Mouse (Mus musculus): ENCODE data around the gene Zbtb39. TPM values are rescaled to one million over a fixed set of nuclear protein-coding genes. Genes with fewer than 3 reads are reported as not detected.

Gene Zbtb39
- total RNA-seq, 2 experiments from 2014 or later = 6.6 to 7.2 TPM

- no peak for DNase-seq
- peak overlapping the region; percentile 49; the same call in 1 of the 2 replicates for H3K27ac ChIP-seq
- H3K4me3 ChIP-seq = peak overlapping the region; percentile 50
- no peak for TF ChIP-seq CTCF (IDR thresholded peaks at IDR 0.05)
- intact Hi-C loops (cut with DNase I) = no loop called here
Observed at GRCm38 (mm10) chr10:127721671-127722418, 17.5 kb upstream of the Zbtb39 start.

DNA sequence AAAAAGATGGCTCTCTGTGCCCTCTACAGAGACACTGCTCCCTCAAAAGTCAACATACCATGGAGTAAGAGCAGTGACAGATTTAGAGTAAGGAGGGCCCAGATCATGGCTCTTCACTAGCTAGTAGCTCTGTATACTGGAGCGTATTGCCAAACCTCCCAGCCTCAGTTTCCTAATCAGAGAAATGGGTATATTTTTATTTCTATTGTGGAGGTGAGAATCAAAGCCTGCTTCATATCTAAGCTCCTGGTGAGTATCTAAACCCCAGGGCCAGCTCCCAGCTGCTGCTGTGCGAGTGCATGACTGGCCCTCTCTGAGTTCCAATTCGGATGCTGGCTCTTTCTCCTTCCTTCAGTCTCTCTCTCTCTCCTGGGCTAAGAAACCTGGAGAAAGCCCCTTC, 15.2 kb upstream of the Zbtb39 start, which contains the start of gene Tac2:
Gene Tac2, plus strand, starts transcription at position 301 of the 400 bp plus-strand sequence.
- no peak for DNase-seq
- Histone ChIP-seq H3K27ac (no peak within 1 kb of the TSS), H3K4me3 (no peak within 1 kb of the TSS)
- intact Hi-C loops (cut with DNase I) = no loop called here
- TF ChIP-seq CTCF (IDR thresholded peaks at IDR 0.05) = no peak

DNA sequence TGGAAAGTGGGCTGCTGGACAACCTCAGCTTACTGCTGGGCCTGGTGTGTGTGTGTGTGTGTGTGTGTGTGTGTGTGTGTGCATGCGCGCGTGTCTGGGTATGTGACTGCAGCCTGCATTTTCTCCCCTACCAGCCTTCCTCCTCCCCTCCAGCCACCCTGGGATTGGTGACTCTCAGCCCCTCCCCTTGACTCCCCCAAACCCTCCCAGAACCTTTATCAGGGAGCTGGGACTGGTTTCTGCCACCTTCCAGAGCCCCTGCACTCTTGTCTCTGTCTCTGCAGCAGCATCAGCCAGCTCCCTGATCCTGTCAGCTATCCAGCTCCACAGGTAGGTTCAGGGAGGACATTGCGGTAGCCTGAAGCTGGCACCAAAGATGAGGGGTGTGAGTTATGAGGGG, 14.2 kb upstream of the Zbtb39 start:
- intact Hi-C loops (cut with DNase I) = no loop called here
- DNase-seq = no peak
- TF ChIP-seq CTCF (IDR thresholded peaks at IDR 0.05) = no peak
- no peak overlapping the region for H3K27ac ChIP-seq
- H3K4me3 ChIP-seq = no peak overlapping the region

GRCm38 (mm10) chr10:127728437-127728836, 10.9 kb upstream of the Zbtb39 start:
- H3K27ac ChIP-seq = no peak overlapping the region
- H3K4me3 ChIP-seq = no peak overlapping the region
- no peak for TF ChIP-seq CTCF (IDR thresholded peaks at IDR 0.05)
- no peak for DNase-seq
- intact Hi-C loops (cut with DNase I) = no loop called here

DNA sequence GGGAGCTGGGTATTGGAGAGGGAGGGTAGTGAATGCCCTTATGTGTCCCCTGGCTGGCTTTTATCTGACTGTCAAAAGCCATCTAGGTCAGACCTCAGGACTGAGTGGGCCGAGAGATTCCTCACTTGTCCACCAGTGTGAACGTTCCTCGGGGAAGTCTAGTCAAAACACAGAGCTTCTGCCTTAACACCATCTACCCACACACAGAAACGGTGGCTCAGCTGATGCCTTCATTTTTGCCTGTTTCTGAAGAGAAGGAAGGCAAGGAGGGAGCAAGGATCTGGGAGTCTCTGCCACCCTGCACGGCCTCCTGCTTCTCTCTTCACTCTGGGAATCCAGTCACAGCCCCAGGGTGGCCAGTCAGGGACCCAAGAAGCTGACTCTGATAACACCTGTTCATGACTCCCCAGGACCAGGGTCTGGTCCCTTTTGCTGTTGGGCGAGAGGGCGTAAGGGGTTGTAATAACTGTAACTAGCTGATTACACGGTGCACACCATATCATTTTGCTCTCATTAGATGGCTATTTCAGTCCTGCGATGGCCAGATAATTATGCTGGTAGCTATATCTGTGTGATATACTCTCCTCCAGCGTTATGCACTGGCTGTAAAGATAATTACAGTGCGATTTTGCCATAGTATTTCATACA, 8.9 kb upstream of the Zbtb39 start:
- Histone ChIP-seq H3K4me3 (no peak overlapping the region), H3K27ac (no peak overlapping the region)
- no peak for DNase-seq
- intact Hi-C loops (cut with DNase I) = no loop called here
- TF ChIP-seq CTCF (IDR thresholded peaks at IDR 0.05) = no peak

DNA sequence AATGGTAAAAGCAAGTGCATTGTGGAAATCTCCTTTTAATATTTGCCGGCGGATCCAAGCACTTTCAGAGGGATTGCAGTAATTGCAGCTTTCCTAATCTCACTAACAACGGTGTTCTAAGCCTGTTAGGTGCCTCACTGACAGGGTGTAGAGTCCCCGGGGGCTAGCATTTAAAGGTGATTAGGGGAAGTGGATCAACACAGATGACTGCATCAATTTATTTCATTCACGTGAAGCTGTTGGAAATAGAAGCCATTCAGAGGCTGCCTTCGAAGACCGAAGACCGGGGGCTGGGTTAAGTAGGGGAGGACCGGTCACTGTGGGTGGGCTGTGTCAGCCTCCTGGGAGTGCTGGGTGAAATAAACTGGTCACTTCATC, 8.4 kb upstream of the Zbtb39 start:
- TF ChIP-seq CTCF (IDR thresholded peaks at IDR 0.05) = no peak
- Histone ChIP-seq H3K4me3 (no peak overlapping the region), H3K27ac (no peak overlapping the region)
- intact Hi-C loops (cut with DNase I) = no loop called here
- no peak for DNase-seq

DNA sequence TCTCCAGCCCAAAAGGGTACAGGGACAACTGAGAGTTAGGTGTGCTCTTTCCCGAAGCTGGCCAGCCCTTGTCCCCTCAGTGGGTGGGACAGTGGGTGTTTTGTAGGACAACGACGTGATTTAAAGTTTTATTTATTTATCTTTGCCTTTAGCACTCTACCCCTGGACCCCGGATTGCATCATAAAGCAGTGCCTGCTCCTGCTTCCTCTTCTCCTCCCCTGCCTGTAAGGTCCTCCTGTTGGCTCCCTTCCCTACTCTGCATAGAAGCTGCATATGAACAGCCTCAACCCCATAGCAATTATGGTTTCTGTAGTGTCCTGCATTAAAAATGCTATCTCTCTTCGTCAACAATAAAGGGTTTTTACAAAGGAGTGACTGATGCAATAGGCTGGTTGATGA, 7.9 kb upstream of the Zbtb39 start:
- intact Hi-C loops (cut with DNase I) = no loop called here
- Histone ChIP-seq H3K4me3 (no peak overlapping the region), H3K27ac (no peak overlapping the region)
- DNase-seq = no peak
- no peak for TF ChIP-seq CTCF (IDR thresholded peaks at IDR 0.05)

DNA sequence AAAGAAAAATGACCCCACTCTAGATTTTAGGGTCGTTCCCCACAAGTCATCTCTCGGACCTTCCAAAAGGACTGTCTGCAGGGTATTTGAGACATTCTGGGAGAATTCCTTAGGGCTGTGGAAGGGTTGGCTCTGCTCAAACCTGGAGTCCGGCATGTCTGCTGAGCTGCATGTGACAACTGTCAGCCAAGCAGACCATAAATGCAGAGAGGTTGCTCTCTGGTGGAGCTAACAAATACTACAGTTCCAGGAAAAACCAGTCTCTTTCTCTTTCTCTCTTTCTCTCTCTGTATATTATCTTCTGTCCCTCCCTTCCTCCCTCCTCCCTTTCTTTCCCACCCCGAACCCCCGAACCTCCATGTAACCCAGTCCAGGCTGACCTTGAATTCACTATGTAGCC, 4.9 kb upstream of the Zbtb39 start:
- intact Hi-C loops (cut with DNase I) = no loop called here
- no peak for DNase-seq
- Histone ChIP-seq H3K4me3 (no peak overlapping the region), H3K27ac (no peak overlapping the region)
- TF ChIP-seq CTCF (IDR thresholded peaks at IDR 0.05) = peak; percentile 20; the same call in 1 of the 2 replicates

- no peak for DNase-seq
- Histone ChIP-seq H3K27ac (no peak overlapping the region), H3K4me3 (no peak overlapping the region)
- intact Hi-C loops (cut with DNase I) = loop anchor here (5.0 kb wide), 2 partner anchors 94 to 276 kb away; partner anchors contain the start of gene Stat6
- no peak for TF ChIP-seq CTCF (IDR thresholded peaks at IDR 0.05)
Observed at GRCm38 (mm10) chr10:127736266-127736665, 3.1 kb upstream of the Zbtb39 start.

DNA sequence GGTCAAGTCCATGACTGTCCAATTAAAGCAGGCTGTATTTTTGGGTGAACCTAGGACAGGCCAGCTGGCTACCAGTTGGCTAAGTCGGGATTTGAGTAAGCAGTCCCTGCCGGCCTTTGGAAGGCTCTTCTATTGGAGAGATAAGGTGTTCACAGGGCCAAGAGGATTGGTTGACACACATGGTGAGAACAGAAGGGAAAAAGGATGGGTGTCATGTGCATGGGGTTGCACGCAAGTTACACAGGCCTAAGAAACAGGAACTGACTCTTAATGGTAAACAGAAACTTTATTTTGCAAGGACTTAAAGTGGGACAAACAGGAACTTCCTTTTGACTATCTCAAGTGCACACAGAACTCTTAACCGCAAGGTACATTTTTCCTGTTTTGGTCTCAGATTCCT, 2.4 kb upstream of the Zbtb39 start:
- H3K27ac ChIP-seq = no peak overlapping the region
- TF ChIP-seq CTCF (IDR thresholded peaks at IDR 0.05) = no peak
- intact Hi-C loops (cut with DNase I) = loop anchor here (5.0 kb wide), 2 partner anchors 95 to 275 kb away; partner anchors contain the start of gene Stat6

GRCm38 (mm10) chr10:127737552-127737951, 1.8 kb upstream of the Zbtb39 start:
- H3K4me3 ChIP-seq = no peak overlapping the region
- DNase-seq = no peak
- H3K27ac ChIP-seq = no peak overlapping the region
- TF ChIP-seq CTCF (IDR thresholded peaks at IDR 0.05) = no peak
- intact Hi-C loops (cut with DNase I) = loop anchor here (5.0 kb wide), 2 partner anchors 95 to 275 kb away; partner anchors contain the start of gene Stat6

More for the DNA sequence above, 2.4 kb upstream of the Zbtb39 start:
- DNase-seq = no peak
- H3K4me3 ChIP-seq = no peak overlapping the region

DNA sequence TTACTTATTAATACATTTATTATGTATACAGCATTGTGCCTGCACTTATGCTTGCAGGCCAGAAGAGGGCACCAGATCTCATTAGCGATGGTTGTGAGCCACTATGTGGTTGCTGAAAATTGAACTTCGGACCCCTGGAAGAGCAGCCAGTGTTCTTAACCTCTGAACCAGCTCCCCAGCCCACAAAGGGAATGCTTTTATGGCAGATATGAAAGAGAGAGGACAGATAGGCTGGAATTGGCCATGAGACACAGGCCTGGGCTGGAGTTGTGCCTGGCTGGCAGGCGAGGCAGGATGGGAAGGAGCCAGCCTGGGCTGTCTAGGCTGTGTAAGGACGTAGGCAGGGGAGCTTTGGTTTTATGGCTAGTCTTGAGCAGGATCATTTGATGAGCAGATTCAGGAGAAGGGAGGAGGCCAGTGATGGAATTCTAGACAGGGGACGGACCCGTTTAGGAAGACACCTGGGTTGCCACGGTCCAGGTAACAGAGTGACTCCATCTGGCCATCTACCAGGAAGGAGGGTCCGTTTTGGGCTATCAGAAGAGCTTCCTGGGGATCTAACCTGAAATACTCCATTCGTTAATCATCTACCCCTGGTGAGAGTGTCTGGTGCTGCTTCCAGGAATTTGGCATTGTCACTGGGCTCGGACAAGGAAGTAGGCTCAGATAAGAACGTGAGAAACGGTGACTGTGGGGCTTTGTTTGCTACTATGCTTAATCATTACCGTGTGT, 1.0 kb upstream of the Zbtb39 start:
- TF ChIP-seq CTCF (IDR thresholded peaks at IDR 0.05) = peak; percentile 71
- Histone ChIP-seq H3K4me3 (peak overlapping the region; percentile 92), H3K27ac (peak overlapping the region; percentile 81; the same call in 1 of the 2 replicates)
- intact Hi-C loops (cut with DNase I) = loop anchor here (2.0 to 5.0 kb wide), 3 partner anchors 96 to 274 kb away; partner anchors contain the start of gene Stat6
- DNase-seq = no peak

All from gastrocnemius, adult 2 months (tissue).